Mouse (Mus musculus): ENCODE data around the gene Wbp2nl.

DNA sequence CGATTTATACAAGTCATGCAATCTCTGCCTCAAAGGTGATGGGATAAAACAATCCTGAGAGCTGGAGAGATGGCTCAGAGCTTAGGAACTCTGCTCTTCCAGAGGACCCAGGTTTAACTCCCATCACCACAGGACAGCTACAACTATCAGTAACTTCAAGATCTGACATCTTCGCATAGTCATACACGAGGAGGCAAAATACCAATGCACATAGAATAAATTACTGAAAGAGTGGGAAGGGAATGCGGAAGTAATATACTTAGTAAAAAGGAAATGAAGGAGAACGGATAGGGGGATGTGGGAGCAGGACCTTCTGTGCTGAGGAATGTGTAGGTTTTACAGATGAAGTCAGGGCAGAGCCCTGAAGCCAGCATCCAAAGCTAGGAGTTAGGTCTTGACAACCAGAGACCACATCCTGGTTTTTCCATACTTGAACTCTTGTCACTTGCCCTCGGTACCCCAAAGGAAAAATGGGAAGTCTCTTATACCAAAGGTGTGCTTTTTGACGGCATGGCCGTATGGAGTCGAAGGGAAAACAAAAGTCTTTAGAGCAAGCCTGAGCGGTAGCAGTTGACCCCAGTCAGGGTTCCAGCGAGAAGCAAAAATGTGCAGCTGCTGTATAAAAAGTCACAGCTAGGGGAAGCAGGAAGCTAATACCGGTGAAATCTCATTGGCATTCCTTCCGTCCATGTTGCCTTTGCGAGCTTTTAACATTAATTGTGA, 48.0 kb downstream of the Wbp2nl start:
- TF ChIP-seq CTCF (IDR thresholded peaks at IDR 0.05) (peak; percentile 23; the same call in 1 of the 2 replicates), POLR2A (IDR thresholded peaks at IDR 0.05; ENCODE audit: insufficient read depth, low read depth, low read length) (no peak), EP300 (IDR thresholded peaks at IDR 0.05; ENCODE audit: insufficient read depth, low read depth, low read length) (no peak)
